Mouse (Mus musculus) heart, embryonic 13.5 days (tissue): Measurements from ENCODE around the gene Mark2. TPM values are rescaled to one million over a fixed set of nuclear protein-coding genes. Genes with fewer than 3 reads are reported as not detected.

Experiments used
- ATAC-seq: fragments of 200-750 bp; cut with Nextera tagmentation; 2 replicates; pipeline ENCODE4 v1.8.0; 2017; ENCODE audit warnings: moderate TSS enrichment; ENCODE audit not compliant: insufficient number of reproducible peaks, low FRiP score, low TSS enrichment; ENCODE audit errors: extremely low read depth
- H3K27ac ChIP-seq: fragments of 300-500 bp; sonication (generic); replicated peaks from 2 replicates; pipeline ENCODE4 v1.5.1; 2015; ENCODE audit warnings: moderate library complexity, mild to moderate bottlenecking, inconsistent platforms
- H3K27me3 ChIP-seq: fragments of 300-500 bp; sonication (generic); replicated peaks from 2 replicates; pipeline ENCODE4 v1.6.1; 2015; ENCODE audit warnings: mild to moderate bottlenecking, inconsistent platforms
- H3K36me3 ChIP-seq: fragments of 300-500 bp; sonication (generic); 2 replicates; pipeline ENCODE4 v1.6.1; 2015; ENCODE audit warnings: mild to moderate bottlenecking, inconsistent platforms
- H3K4me1 ChIP-seq: fragments of 300-500 bp; sonication (generic); 2 replicates; pipeline ENCODE4 v1.6.1; 2015; ENCODE audit warnings: inconsistent platforms
- H3K4me2 ChIP-seq: fragments of 300-500 bp; sonication (generic); 2 replicates; pipeline ENCODE4 v1.6.1; 2015; ENCODE audit warnings: inconsistent platforms, mild to moderate bottlenecking, moderate library complexity
- H3K4me3 ChIP-seq: fragments of 300-500 bp; sonication (generic); 2 replicates; pipeline ENCODE4 v1.5.1; 2015; ENCODE audit warnings: moderate library complexity, mild to moderate bottlenecking, inconsistent platforms
- H3K9ac ChIP-seq: fragments of 300-500 bp; sonication (generic); 2 replicates; pipeline ENCODE4 v1.6.1; 2015; ENCODE audit warnings: inconsistent platforms, mild to moderate bottlenecking, moderate library complexity
- H3K9me3 ChIP-seq: fragments of 300-500 bp; sonication (generic); 2 replicates; pipeline ENCODE4 v1.6.1; 2016; ENCODE audit warnings: inconsistent platforms
- WGBS: fragments of 180-500 bp; shearing (Covaris S2); methylation state at CpG from one replicate; pipeline ENCODE4 v1.1.7; 2015; ENCODE audit warnings: mixed read lengths; 5-methylcytosine and 5-hydroxymethylcytosine counted together
- polyA plus RNA-seq: library from polyadenylated mRNA; unstranded; fragments of >200 nt; fragmentation: Nextera tagmentation; extraction: Ambion mirVana; gene quantifications from 2 replicates; pipeline ENCODE4 v1.2.1, GENCODE M21; 2015

Gene Mark2
- polyA plus RNA-seq, 1 experiment from 2014 or later, result 27.3 TPM

DNA sequence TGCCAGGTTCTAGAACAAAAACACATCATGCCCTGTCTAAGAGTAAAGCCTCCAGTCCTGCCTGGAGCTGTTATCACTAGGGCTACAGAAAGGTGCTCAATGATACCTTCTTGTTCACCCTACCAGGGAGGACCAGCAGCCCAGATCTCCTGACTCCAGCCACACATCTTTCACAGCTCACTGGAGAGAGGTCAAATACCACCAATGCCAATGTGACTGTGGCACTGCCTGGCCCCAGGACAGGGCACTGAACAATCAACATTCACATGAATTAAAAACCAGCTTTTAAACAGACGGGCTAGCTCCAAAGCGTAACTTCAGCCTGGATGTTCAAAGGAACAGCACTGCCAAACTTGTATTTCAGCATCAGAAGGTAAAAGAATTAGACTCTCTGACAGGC is 105.6 kb downstream of the Mark2 start:
- Histone ChIP-seq H3K27ac (no peak overlapping the region), H3K4me1 (peaks cover 24% of the 10 kb centered on the region), H3K9me3 (no peaks in the 10 kb centered on the region), H3K4me2 (no peak overlapping the region), H3K4me3 (no peak overlapping the region), H3K36me3 (peaks cover 75% of the 10 kb centered on the region), H3K9ac (no peak overlapping the region), H3K27me3 (no peaks in the 10 kb centered on the region)
- 97% methylated on average over 2 of the region's 2 CpGs for WGBS
- no peak for ATAC-seq

DNA sequence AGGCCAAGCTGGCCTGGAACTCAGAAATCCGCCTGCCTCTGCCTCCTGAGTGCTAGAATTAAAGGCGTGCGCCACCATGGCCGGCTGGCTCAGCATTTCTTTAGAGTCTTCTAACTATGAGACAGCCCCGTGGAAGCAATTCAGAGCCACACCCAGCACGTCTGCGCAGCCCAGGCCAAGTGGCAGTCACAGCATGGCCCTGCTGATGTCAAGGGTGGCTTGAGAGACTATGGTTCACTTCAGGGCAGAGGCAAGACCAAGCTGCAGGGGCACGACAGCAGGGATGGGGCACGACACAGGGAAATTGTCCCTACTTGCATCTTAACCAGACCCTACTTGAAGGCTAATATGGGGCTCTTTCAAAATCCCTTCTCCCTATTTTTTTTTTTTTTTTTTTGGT is 106.2 kb downstream of the Mark2 start:
- no peak overlapping the region for H3K4me2 ChIP-seq
- no peaks in the 10 kb centered on the region for H3K9me3 ChIP-seq
- H3K4me1 ChIP-seq, result peaks cover 24% of the 10 kb centered on the region
- H3K27me3 ChIP-seq, result no peaks in the 10 kb centered on the region
- H3K4me3 ChIP-seq, result no peak overlapping the region
- no peak overlapping the region for H3K9ac ChIP-seq
- H3K27ac ChIP-seq, result no peak overlapping the region
- no peak for ATAC-seq
- 89% methylated on average over 9 of the region's 9 CpGs for WGBS
- H3K36me3 ChIP-seq, result peaks cover 80% of the 10 kb centered on the region

- no peak; the same call in 1 of the 2 replicates for ATAC-seq
- no peak overlapping the region for H3K4me3 ChIP-seq
- H3K27ac ChIP-seq, result no peak overlapping the region
- H3K4me1 ChIP-seq, result peaks cover 17% of the 10 kb centered on the region
- H3K36me3 ChIP-seq, result peaks cover 88% of the 10 kb centered on the region
- no peaks in the 10 kb centered on the region for H3K9me3 ChIP-seq
- WGBS, result 65% methylated on average over 8 of the region's 8 CpGs
- H3K27me3 ChIP-seq, result no peaks in the 10 kb centered on the region
- H3K9ac ChIP-seq, result no peak overlapping the region
- H3K4me2 ChIP-seq, result no peak overlapping the region
Observed at GRCm38 (mm10) chr19:7234537-7235221, 107.0 kb downstream of the Mark2 start.

- no peak overlapping the region for H3K9ac ChIP-seq
- no peak overlapping the region for H3K27ac ChIP-seq
- no peaks in the 10 kb centered on the region for H3K27me3 ChIP-seq
- H3K9me3 ChIP-seq, result no peaks in the 10 kb centered on the region
- H3K36me3 ChIP-seq, result peaks cover 62% of the 10 kb centered on the region
- H3K4me2 ChIP-seq, result no peak overlapping the region
- ATAC-seq, result no peak
- WGBS, result 83% methylated on average over 6 of the region's 6 CpGs
- no peak overlapping the region for H3K4me3 ChIP-seq
- 0 out of 2 replicates have a peak, but pooled peaks cover 4% of the 10 kb centered on the region for H3K4me1 ChIP-seq
Observed at GRCm38 (mm10) chr19:7226511-7226914, 115.1 kb downstream of the Mark2 start.

Other genes starting within 250 kb of the Mark2 start
- gene Flrt1, start 236.1 kb downstream of the Mark2 start, polyA plus RNA-seq, result 1.1 and 1.4 TPM in 2 replicates
- gene Otub1, start 135.5 kb downstream of the Mark2 start, polyA plus RNA-seq, result 147 and 160 TPM in 2 replicates
- 1,676 and 1,958 TPM in 2 replicates for gene Cox8a, start 124.2 kb downstream of the Mark2 start, polyA plus RNA-seq
- 51.0 and 52.1 TPM in 2 replicates for gene Naa40, start 100.7 kb downstream of the Mark2 start, polyA plus RNA-seq
- gene Rcor2, start 74.5 kb downstream of the Mark2 start, polyA plus RNA-seq, result 12.7 and 16.5 TPM in 2 replicates
- 18.8 and 22.3 TPM in 2 replicates for gene Spindoc, start 41.1 kb upstream of the Mark2 start, polyA plus RNA-seq
- 3.5 and 3.7 TPM in 2 replicates for gene 2700081O15Rik, start 75.8 kb upstream of the Mark2 start, polyA plus RNA-seq
- gene Rtn3, start 141.4 kb upstream of the Mark2 start, polyA plus RNA-seq, result 129 and 138 TPM in 2 replicates
- gene Atl3, start 152.2 kb upstream of the Mark2 start, polyA plus RNA-seq, result 7.2 and 7.7 TPM in 2 replicates
- 60.1 and 65.2 TPM in 2 replicates for gene Pla2g16, start 215.6 kb upstream of the Mark2 start, polyA plus RNA-seq